Mouse (Mus musculus) heart, embryonic 11.5 days (tissue): ENCODE results near the gene Lnx1. TPM values are rescaled to one million over a fixed set of nuclear protein-coding genes. Genes with fewer than 3 reads are reported as not detected.

ENCODE experiments used
- ATAC-seq: fragments of 200-750 bp; cut with Nextera tagmentation; replicated peaks from 2 replicates; pipeline ENCODE4 v1.8.0; 2017; ENCODE audit warnings: moderate library complexity; ENCODE audit not compliant: insufficient number of reproducible peaks, low FRiP score, low TSS enrichment
- H3K27ac ChIP-seq: fragments of 300-500 bp; sonication (generic); 2 replicates; pipeline ENCODE4 v1.5.1; 2014; ENCODE audit warnings: mild to moderate bottlenecking, low read depth, low read length
- H3K27me3 ChIP-seq: fragments of 300-500 bp; sonication (generic); 2 replicates; pipeline ENCODE4 v1.6.1; 2014; ENCODE audit warnings: mild to moderate bottlenecking, low read length, mixed read lengths; ENCODE audit not compliant: control insufficient read depth, insufficient read depth
- H3K36me3 ChIP-seq: fragments of 300-500 bp; sonication (generic); 2 replicates; pipeline ENCODE4 v1.6.1; 2014; ENCODE audit warnings: mild to moderate bottlenecking, low read length, moderate library complexity, mixed read lengths; ENCODE audit not compliant: control insufficient read depth, insufficient read depth
- H3K4me1 ChIP-seq: fragments of 300-500 bp; sonication (generic); 2 replicates; pipeline ENCODE4 v1.6.1; 2014; ENCODE audit warnings: low read length; ENCODE audit not compliant: control insufficient read depth, insufficient read depth
- H3K4me2 ChIP-seq: fragments of 300-500 bp; sonication (generic); 2 replicates; pipeline ENCODE4 v1.6.1; 2014; ENCODE audit warnings: mild to moderate bottlenecking, moderate library complexity
- H3K4me3 ChIP-seq: fragments of 300-500 bp; sonication (generic); 2 replicates; pipeline ENCODE4 v1.5.1; 2014; ENCODE audit warnings: low read depth, low read length
- H3K9ac ChIP-seq: fragments of 300-500 bp; sonication (generic); 2 replicates; pipeline ENCODE4 v1.6.1; 2014; ENCODE audit warnings: mild to moderate bottlenecking, low read depth, low read length, moderate library complexity
- H3K9me3 ChIP-seq: fragments of 300-500 bp; sonication (generic); replicated peaks from 2 replicates; pipeline ENCODE4 v1.6.1; 2016; ENCODE audit warnings: low read length; ENCODE audit not compliant: control insufficient read depth
- WGBS: fragments of 180-500 bp; shearing (Covaris S2); extraction: QIAGEN DNeasy Blood & Tissue Kit; methylation state at CpG from one replicate; pipeline ENCODE4 v1.1.7; 2014; ENCODE audit not compliant: insufficient replicate concordance; 5-methylcytosine and 5-hydroxymethylcytosine counted together
- polyA plus RNA-seq: library from polyadenylated mRNA; unstranded; fragments of >200 nt; fragmentation: Nextera tagmentation; extraction: Ambion mirVana; gene quantifications from 2 replicates; pipeline ENCODE4 v1.2.1, GENCODE M21; 2014

Lnx1 gene
- polyA plus RNA-seq, 1 experiment from 2014 or later = 0.70 TPM

- no peaks in the 10 kb centered on the region for H3K4me1 ChIP-seq
- WGBS = 56% methylated on average over 1 of the region's 1 CpGs
- no peak for ATAC-seq
- no peak overlapping the region for H3K4me3 ChIP-seq
- no peak overlapping the region for H3K27ac ChIP-seq
- H3K9me3 ChIP-seq = no peaks in the 10 kb centered on the region
- no peaks in the 10 kb centered on the region for H3K36me3 ChIP-seq
- no peak overlapping the region for H3K4me2 ChIP-seq
- H3K9ac ChIP-seq = no peak overlapping the region
- H3K27me3 ChIP-seq = peaks cover 3% of the 10 kb centered on the region; the same call in 1 of the 2 replicates
Observed at GRCm38 (mm10) chr5:74711056-74711455, 8.3 kb upstream of the Lnx1 start.

GRCm38 (mm10) chr5:74710181-74710580 is 7.5 kb upstream of the Lnx1 start:
- H3K4me2 ChIP-seq = no peak overlapping the region
- ATAC-seq = no peak

GRCm38 (mm10) chr5:74704460-74704790 is 1.7 kb upstream of the Lnx1 start:
- peak overlapping the region; percentile 66 for H3K4me2 ChIP-seq
- peak; percentile 86 for ATAC-seq
- H3K9me3 ChIP-seq = no peaks in the 10 kb centered on the region
- peak overlapping the region; percentile 46 for H3K4me3 ChIP-seq
- no peaks in the 10 kb centered on the region; the same call in 1 of the 2 replicates for H3K27me3 ChIP-seq
- no peaks in the 10 kb centered on the region for H3K36me3 ChIP-seq
- H3K4me1 ChIP-seq = peaks cover 7% of the 10 kb centered on the region
- no peak overlapping the region for H3K27ac ChIP-seq
- H3K9ac ChIP-seq = peak overlapping the region; percentile 49
- WGBS = 1% methylated on average over 8 of the region's 8 CpGs

More at GRCm38 (mm10) chr5:74710181-74710580, 7.5 kb upstream of the Lnx1 start:
- H3K27me3 ChIP-seq = peaks cover 3% of the 10 kb centered on the region; the same call in 1 of the 2 replicates
- no peaks in the 10 kb centered on the region for H3K4me1 ChIP-seq
- H3K4me3 ChIP-seq = no peak overlapping the region
- H3K27ac ChIP-seq = no peak overlapping the region
- H3K9me3 ChIP-seq = no peaks in the 10 kb centered on the region
- 77% methylated on average over 4 of the region's 4 CpGs for WGBS
- no peaks in the 10 kb centered on the region for H3K36me3 ChIP-seq
- no peak overlapping the region for H3K9ac ChIP-seq

- no peaks in the 10 kb centered on the region for H3K9me3 ChIP-seq
- H3K4me3 ChIP-seq = peak overlapping the region; percentile 46
- H3K4me1 ChIP-seq = peaks cover 7% of the 10 kb centered on the region
- no peak overlapping the region for H3K27ac ChIP-seq
- H3K36me3 ChIP-seq = no peaks in the 10 kb centered on the region
- no peaks in the 10 kb centered on the region for H3K27me3 ChIP-seq
- H3K9ac ChIP-seq = peak overlapping the region; percentile 49
- H3K4me2 ChIP-seq = peak overlapping the region; percentile 66
- peak; percentile 75 for ATAC-seq
- 10% methylated on average over 17 of the region's 17 CpGs for WGBS
Observed at GRCm38 (mm10) chr5:74703741-74704459, 1.2 kb upstream of the Lnx1 start.

- Histone ChIP-seq H3K36me3 (no peaks in the 10 kb centered on the region), H3K27me3 (no peaks in the 10 kb centered on the region), H3K4me2 (no peak overlapping the region), H3K9me3 (no peaks in the 10 kb centered on the region), H3K9ac (no peak overlapping the region), H3K4me1 (peaks cover 7% of the 10 kb centered on the region), H3K27ac (no peak overlapping the region), H3K4me3 (no peak overlapping the region)
- ATAC-seq = no peak
- 78% methylated on average over 2 of the region's 2 CpGs for WGBS
Observed at GRCm38 (mm10) chr5:74700918-74701317, 1.8 kb downstream of the Lnx1 start.

GRCm38 (mm10) chr5:74699673-74700072 is 3.0 kb downstream of the Lnx1 start:
- Histone ChIP-seq H3K9me3 (no peaks in the 10 kb centered on the region), H3K9ac (no peak overlapping the region), H3K27ac (no peak overlapping the region), H3K4me2 (no peak overlapping the region), H3K4me1 (peaks cover 6% of the 10 kb centered on the region), H3K27me3 (no peaks in the 10 kb centered on the region), H3K4me3 (no peak overlapping the region), H3K36me3 (no peaks in the 10 kb centered on the region)
- ATAC-seq = no peak
- WGBS = 90% methylated on average over 1 of the region's 1 CpGs

GRCm38 (mm10) chr5:74697534-74697933 is 5.2 kb downstream of the Lnx1 start:
- ATAC-seq = no peak
- H3K36me3 ChIP-seq = no peaks in the 10 kb centered on the region
- H3K9me3 ChIP-seq = no peaks in the 10 kb centered on the region
- H3K27me3 ChIP-seq = no peaks in the 10 kb centered on the region
- H3K27ac ChIP-seq = no peak overlapping the region
- peaks cover 7% of the 10 kb centered on the region; the same call in 1 of the 2 replicates for H3K4me1 ChIP-seq
- H3K9ac ChIP-seq = no peak overlapping the region
- H3K4me2 ChIP-seq = no peak overlapping the region
- no peak overlapping the region for H3K4me3 ChIP-seq
- 84% methylated on average over 9 of the region's 9 CpGs for WGBS

GRCm38 (mm10) chr5:74694390-74694801 is 8.3 kb downstream of the Lnx1 start:
- Histone ChIP-seq H3K36me3 (no peaks in the 10 kb centered on the region), H3K27ac (no peak overlapping the region), H3K4me3 (no peak overlapping the region), H3K4me2 (no peak overlapping the region), H3K4me1 (peaks cover 7% of the 10 kb centered on the region; the same call in 1 of the 2 replicates), H3K27me3 (no peaks in the 10 kb centered on the region), H3K9me3 (no peaks in the 10 kb centered on the region), H3K9ac (no peak overlapping the region)
- ATAC-seq = no peak
- WGBS = 64% methylated on average over 7 of the region's 7 CpGs

GRCm38 (mm10) chr5:74693836-74694235 is 8.9 kb downstream of the Lnx1 start:
- no peaks in the 10 kb centered on the region for H3K27me3 ChIP-seq

More at GRCm38 (mm10) chr5:74693836-74694235, 8.9 kb downstream of the Lnx1 start:
- no peak for ATAC-seq
- Histone ChIP-seq H3K4me3 (no peak overlapping the region), H3K9me3 (no peaks in the 10 kb centered on the region), H3K4me1 (peaks cover 7% of the 10 kb centered on the region; the same call in 1 of the 2 replicates), H3K4me2 (no peak overlapping the region), H3K9ac (no peak overlapping the region), H3K36me3 (no peaks in the 10 kb centered on the region), H3K27ac (no peak overlapping the region)
- 42% methylated on average over 2 of the region's 2 CpGs for WGBS
